Mouse (Mus musculus) testis, postnatal 14 days (tissue): ENCODE results near the gene Ikzf4.
"Not testable (repeated sequence)": the region's sequence is repeated elsewhere in the genome, so short reads cannot be mapped to it uniquely, and the experiment has no call there.

Experiments used
- DNase-seq: peaks from one replicate; pipeline ENCODE4 v3.0.0; 2021; ENCODE audit warnings: low spot score

The Ikzf4 gene

DNA sequence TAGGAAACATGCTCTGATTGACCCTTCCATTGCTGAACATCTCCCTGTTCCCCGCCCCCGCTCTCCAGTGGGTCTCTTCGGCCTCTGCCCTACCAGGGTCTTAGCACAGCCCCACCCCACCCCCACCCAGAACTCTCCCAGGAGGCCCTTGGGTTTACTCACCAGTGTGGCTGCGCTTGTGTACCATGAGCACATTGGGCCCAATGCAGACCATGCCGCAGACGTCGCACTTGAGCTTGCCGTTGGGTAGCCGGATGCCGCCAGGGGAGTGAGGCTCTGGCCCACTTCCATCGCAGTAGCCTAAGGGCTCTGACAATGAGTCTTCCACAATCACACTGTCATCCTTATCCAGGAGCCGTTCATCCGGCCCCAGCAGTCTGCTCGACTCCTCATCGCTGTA is 4.9 kb downstream of the Ikzf4 start:
- no peak for DNase-seq

DNA sequence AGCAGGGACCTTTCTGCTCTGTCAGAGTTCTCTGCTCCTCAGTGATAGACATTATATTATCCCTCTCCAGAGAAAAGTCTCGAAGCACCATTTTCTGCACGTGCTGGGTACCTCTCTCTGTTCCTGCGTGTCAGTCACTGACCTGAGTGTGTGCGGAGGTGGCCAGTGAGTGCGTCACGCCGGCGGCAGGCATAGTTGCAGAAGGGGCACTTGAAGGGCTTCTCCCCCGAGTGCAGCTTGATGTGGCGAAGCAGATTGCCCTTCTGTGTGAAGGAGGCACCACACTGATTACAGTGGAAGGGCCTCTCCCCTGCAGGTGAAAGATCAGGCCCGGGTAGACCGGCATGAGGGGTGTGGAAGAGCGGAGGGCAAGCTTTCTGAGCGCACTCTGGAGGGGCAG is 5.8 kb downstream of the Ikzf4 start:
- DNase-seq: no peak

DNA sequence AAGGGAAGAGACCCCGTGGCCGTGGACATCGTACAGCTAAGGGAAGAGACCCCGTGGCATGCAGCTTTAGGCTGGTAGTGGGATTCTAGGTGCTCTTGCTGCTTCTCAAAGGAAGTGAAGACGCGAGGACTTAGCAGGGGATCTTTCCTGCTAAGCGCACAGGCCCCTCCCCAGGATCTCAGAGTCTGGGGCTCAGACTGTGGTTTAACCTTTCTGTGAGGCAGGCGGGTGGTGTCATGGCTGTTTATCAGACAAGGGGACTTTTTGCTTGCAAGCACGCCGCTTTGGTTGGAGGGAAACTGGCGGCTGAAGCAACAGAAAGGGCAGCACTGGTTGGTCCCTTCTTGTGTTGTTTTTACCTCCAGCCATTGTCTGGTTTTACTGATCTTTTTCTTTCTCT is 8.8 kb downstream of the Ikzf4 start:
- DNase-seq: no peak

DNA sequence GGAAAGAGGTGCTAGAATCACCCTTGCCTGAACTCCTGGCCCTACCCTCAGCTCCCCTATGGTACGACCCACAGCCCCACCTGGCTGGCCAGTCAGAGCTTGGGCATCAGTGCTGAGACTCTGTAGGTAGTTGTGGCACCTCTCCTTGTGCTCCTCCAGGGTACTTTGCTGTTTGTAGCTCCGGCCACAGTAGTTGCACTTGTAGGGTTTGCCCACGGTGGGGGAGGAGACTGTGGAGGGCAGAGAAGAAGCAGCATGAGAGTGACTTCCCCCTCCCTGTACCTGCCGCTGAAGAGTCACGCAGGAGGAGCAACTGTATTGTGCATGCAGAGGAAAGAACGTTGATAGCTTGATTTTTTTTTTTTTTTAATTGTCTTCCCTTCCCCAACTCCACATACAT is 9.2 kb downstream of the Ikzf4 start:
- DNase-seq: no peak

DNA sequence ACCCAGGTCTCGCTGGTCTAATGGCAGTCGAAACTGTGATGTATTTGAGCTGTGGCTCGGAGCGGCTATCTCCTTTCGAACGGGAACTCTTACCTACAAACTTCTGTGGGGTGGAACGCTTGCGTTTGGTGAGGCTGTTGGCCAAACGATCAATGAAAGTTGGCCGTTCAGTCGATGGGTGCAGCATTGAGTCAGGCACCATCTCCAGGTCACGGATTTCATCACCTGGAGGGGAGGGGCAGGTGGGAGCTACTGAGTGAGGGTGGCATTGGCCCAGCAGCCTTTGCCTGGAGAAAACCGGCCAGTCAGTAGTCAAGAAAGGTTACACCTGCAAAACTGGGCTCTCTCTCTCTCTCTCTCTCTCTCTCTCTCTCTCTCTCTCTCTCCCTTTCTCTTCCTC is 10.1 kb downstream of the Ikzf4 start:
- DNase-seq: no peak

DNA sequence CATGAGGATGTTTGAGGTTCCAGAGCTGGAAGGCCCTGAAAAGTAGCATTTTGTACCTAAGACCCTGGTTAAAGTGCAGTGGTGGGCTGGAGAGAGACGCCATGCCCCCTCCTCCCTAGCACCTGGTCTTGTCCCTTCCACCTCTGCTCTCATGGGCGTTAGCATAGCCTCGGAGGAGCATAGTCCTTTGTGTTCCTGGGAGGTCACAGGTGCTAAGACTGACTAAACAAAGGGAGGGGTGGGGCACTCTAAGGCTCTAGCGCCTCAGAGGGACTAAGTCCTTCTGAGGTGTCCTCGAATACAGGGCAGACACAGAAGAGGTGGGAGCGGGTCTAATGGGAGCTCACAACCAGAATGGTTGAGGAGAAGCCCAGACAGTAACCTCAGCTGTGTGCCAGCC is 14.2 kb downstream of the Ikzf4 start:
- no peak for DNase-seq

DNA sequence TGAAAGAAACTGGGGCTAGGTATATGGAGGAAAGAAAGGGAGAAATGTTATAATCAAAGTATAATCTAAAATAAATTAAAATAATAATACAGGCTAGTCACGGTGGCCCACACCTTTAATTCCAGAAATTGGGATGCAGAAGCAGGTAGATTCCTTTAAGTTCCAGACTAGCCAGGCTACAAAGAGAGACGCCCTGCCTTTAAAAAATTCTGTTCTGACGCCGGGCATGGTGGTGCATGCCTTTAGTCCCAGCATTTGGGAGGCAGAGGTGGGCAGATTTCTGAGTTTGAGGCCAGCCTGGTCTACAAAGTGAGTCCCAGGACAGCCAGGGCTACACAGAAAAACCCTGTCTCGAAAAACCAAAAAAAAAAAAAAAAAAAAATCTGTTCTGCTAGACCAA is 15.5 kb downstream of the Ikzf4 start:
- not testable (repeated sequence) for DNase-seq

DNA sequence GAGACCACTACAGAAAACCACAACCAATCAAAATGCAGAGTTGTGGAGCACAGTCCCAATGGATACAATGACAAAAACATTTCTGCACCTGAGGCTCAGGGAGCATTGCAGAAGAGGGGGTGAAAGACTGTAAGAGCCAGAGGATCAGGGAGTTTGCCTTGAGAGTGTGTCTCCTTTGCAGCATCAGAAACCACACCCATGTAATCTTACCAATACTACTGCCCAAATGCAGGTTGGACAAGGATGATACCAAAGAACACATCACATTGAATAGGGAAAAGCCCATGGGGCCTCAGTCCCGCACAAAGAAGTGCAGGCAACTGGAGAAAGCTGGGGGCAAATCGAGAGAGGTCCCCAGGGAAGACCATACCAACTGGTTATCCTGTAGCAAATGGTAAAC is 16.0 kb downstream of the Ikzf4 start:
- DNase-seq: no peak

DNA sequence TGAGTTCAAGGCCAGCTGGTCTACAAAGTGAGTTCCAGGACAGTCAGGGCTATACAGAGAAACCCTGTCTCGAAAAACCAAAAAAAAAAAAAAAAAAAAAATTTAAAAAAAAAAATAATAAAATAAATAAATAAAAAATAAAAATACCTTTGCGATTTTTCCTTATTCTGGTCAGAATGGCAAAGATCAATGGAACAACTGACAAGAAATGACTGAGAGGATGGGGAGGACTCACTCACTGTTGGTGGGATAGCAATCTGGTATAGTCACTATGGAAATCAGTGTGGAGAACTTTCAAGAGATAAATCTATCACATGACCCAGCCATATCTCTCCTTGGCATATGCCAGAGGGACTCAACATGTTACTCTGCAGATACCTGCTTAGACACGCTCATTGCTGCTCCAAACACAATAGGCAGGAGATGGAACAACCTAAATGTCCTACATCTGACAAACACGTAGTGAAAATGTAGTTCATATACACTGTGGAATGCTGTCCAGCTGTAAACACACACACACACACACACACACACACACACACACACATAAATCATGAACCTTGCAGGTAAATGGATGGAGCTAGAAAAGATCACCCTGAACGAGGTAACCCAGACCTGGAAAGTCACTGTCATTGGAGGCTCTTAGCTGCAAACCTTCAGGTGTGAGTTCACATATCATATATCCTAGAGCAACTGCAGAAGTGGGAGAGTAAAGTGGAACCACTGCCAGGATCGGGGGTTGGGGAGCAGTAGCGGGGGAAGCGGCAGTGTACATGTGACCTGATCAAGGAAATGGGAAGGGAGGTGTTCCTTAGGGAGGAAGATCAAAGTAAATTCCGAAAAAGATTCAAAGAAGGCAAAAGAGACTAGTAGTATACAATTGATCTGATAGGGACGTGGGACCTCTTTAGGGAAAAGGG is 18.1 kb downstream of the Ikzf4 start:
- no peak for DNase-seq

DNA sequence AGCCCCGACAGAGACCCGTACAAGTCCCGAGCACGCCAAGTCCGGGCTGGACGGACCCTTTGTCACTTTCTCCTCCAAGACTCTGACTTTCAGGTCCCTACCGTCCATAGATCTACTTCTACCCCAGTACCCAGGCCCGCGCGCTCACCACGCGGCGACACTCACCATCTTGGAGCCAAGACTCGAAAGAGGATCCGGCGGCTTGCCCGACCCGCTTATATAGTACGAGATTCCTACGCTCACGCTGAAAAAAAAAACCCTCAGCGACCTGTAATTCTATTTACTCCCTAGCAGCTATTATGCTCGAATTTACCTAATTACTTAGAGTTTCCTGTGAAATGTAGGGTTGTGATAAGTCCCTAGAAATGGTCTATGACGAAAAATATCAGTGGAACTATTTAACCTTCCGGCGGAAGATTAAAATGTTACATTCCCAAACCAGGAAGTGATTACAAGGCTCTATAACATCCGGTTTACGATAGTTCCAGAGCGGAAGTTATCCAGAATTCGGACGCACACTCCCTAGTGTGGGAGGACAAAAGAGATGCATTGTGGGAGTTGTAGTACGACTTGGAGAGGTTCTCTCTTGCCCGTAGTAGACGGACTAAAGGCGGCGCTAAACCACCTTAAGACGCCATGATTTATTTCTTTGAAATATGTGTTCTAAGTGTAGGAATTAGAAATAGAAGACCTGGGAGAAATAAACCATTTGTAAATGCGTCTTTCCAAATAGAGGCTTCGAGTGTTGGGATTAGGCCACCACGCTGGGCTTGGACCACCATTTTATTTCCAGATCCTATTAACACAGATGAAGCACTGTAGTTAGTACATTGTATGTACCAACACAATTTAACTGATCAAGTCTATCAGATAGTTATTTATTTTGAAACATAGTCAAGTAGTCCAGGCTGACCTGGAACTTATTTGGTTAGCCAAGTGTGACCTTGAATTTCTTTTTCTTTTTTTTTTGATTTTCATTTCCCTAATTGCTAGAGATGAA is 19.2 kb downstream of the Ikzf4 start, which contains the start of gene Rps26:
Gene Rps26 (minus strand): TSS at position 437 of the 1,000 bp plus-strand sequence.
- peak; percentile 96 for DNase-seq

DNA sequence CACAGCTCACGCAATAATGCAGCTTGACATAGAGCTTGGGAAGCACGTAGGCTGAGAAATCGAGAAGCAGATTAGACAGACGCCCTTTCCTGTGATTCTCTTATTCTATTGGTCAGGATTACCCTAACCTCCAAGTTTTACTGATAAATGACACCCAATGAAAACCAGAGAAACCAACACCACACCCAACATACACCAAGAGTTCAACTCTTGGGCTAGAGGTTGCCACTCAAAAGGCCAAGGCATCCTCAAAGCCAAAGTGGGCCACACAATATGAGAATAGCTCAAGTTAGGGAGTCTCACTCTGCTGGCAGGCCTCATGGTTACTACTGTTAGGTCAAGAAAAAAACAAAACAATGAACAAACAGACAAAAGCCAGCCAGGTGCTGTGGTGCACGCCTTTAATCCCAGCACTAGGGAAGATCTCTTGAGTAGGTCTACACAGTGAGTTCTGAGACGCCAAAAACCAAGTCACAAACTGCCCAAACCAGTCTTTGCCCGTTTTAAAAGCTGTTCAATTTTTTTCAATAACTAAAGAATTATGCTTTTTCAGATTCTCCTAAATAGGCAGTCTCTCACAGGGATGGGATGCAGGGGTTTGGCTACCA is 20.4 kb downstream of the Ikzf4 start:
- DNase-seq: no peak

DNA sequence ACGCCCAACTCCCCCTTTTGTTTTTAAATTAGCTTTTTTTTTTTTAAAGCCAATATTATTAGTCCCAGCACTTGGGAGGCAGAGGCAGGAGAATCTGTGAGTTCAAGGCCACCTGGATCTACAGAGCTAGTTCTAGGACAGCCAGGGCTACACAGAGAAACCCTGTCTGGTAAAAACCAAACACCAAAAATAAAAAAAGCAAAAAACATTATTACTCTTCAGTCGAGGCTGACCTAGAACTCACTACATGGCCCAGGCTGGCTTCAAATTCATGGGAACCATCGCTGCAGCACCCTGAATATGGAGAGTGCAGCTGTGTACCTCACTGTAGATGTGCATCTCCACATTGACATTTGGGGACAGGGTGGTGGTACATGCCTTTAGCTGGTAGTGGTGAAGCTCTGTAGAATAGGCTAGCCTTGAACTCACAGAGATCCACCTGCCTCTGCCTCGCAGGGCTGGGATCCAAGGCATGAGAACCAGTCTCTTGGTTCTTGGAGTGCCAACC is 22.6 kb downstream of the Ikzf4 start:
- not testable (repeated sequence) for DNase-seq

DNA sequence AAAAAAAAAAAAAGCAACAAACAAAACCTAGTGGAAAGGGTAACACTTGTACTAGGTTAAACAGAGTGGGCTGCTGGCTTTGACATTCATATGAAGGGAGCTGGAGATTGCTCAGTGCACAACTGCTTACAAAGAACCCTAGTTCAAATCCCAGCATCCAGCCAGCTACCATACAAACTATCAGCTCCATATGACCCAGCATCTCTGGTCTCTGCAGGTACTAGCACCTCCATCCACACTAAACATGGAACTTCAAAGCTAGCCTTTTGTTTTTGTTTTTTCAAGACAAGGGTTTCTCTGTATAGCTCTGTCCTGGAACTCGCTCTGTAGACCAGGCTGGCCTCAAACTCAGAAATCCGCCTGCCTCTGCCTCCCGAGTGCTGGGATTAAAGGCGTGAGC is 23.1 kb downstream of the Ikzf4 start:
- DNase-seq: no peak

DNA sequence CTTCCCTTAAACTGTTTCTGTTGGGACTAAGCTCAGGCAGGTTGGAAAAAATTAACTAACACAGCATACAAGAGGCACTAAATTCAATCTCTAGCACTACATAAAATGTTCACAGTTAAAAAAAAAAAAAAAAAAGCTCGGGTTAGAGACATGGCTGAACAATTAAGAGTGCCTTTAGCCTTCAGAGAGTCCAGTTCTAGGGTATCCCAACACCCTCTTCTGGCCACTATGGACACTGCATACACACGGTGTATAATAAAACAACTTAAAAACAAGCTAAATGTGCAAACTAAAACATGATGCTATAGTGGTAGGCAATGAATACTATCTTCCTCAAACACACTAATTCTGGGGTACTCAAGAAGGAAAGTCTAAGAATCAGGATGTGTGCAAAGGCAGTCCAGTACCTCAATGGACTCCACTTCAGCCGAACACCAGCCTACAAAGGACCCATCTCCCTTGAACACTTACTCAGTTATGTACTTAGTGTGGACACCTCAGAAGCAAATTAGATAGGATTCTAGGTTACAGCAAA is 23.7 kb downstream of the Ikzf4 start:
- DNase-seq: no peak

DNA sequence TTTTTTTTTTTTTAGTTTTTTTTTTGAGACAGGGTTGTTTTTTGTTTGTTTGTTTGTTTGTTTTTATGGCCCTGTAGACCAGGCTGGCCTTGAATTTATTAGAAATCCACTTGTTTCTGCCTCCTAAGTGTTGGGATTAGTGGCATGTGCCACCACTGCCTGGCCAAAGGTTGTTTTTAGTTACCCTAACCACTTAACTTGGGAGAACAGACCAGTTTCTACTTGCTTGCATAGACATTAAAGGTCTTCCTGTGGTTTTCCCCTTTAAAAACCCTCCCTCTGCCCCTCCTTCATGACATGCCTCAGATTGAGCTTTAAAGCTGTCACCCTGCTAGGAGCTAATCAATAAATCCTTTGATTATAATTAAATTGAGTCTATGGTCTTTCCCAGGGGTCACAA is 25.6 kb downstream of the Ikzf4 start:
- no peak for DNase-seq

DNA sequence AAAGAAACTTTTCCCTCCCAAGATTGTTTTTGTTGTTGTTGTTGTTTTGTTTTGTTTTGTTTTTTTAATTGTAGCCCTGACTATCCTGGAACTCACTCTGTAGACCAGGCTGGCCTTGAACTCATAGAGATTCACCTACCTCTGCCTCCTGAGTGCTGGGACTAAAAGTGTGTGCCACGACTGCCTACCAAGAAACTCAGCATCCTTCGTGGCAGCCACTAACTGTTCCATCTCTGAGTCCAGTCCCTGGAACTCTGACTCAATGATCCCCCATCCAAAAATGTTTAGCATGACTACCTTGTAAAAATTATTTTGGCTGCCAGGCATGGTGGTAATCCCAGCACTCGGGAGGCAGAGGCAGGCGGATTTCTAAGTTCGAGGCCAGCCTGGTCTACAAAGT is 26.6 kb downstream of the Ikzf4 start:
- DNase-seq: not testable (repeated sequence)

DNA sequence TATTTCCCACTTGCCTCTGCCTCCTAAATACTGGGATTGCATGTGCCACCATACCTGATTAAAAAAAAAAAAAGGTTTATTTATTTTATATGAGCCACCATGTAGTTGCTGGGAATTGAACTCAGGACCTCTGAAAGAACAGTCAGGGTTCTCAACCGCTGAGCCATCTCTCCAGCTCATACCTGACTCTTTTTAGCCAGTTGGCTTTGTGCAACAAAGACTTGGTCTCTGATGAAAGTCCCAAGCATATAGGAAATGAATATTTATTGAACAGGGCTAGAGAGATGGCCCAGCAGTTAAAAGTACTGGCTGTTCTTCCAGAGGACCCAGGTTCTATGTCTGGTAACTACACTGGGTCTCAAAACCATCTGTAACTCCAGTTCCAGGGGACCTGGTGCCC is 27.2 kb downstream of the Ikzf4 start:
- DNase-seq: no peak

DNA sequence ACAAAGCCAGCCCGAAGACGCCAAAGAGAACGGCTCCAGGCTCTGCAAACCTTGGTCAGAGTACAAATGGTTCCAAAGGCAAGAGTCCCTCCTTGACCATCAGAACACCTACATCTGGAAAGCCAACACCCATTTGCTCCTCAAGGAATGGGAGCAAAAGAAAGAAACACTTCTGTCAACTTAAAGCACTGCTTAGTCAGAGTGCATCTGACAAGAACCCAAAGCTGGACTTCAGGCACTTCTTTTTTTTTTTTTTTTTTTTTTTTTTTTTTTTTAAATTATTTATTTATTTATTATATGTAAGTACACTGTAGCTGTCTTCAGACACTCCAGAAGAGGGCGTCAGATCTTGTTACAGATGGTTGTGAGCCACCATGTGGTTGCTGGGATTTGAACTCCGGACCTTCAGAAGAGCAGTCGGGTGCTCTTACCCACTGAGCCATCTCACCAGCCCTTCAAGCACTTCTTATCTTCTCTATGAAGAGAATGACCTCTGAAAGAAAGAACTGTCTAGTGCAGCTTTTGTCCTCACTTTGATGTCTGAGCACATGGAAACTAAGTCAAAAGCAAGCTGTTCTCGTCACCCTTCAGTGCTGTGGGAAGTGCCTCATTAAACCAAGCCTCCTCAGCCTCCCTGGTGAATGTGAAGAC is 29.9 kb downstream of the Ikzf4 start:
- DNase-seq: not testable (repeated sequence)

DNA sequence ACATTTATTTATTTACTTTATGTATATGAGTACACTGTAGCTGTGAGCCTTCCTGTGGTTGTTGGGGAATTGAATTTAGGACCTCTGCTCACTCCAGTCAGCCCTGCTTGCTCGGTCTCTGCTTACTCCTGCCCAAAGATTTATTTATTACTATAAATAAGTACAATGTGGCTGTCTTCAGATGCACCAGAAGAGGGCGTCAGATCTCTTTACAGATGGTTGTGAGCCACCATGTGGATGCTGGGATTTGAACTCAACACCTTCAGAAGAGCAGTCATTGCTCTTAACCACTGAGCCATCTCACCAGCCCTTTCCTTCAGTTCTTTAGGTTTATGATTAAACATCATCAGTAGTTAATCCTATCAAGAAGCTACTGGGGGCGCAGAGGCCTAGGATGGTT is 30.9 kb downstream of the Ikzf4 start:
- no peak for DNase-seq

DNA sequence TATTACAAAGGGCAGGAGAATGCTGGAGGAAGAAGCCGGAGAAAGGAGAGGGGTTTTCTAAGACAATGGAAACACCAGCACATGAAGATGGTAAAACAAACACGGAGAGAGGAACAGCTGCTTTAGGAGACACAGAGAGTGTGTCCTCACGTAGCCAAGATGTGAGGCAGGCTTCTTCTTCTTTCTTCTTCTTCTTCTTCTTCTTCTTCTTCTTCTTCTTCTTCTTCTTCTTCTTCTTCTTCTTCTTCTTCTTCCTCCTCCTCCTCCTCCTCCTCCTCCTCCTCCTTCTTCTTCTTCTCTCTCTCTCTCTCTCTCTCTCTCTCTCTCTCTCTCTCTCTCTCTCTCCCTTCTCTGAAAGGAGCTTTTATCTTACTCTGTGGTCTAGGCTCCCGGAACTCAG is 32.0 kb downstream of the Ikzf4 start:
- DNase-seq: not testable (repeated sequence)

DNA sequence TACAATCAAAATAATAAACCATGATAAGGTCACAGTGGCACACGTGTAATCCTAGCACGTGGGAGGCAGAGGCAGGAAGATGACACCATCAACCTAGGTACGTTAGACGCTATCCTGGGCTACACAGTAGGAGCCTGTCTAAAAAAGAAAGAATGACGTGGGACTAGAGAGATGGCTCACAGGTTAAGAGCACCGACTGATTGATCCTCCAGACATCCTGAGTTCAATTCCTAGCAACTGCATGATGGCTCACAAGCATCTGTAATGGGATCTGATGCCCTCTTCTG is 32.7 kb downstream of the Ikzf4 start:
- DNase-seq: no peak
